Mouse (Mus musculus) intestine, embryonic 15.5 days (tissue): ENCODE data around the gene Hapln2. TPM values are rescaled to one million over a fixed set of nuclear protein-coding genes. Genes with fewer than 3 reads are reported as not detected.
A peak's percentile ranks its signal among the peaks of the same experiment; 100 is the strongest.

Source experiments
- ATAC-seq: fragments of 200-750 bp; cut with Nextera tagmentation; 2 replicates; pipeline ENCODE4 v1.8.0; 2017; ENCODE audit warnings: moderate TSS enrichment, moderate library complexity
- H3K27ac ChIP-seq: fragments of 300-500 bp; sonication (generic); 2 replicates; pipeline ENCODE4 v1.5.1; 2015; ENCODE audit warnings: mild to moderate bottlenecking, inconsistent platforms
- H3K27me3 ChIP-seq: fragments of 300-500 bp; sonication (generic); replicated peaks from 2 replicates; pipeline ENCODE4 v1.6.1; 2015; ENCODE audit warnings: inconsistent platforms
- H3K36me3 ChIP-seq: fragments of 300-500 bp; sonication (generic); 2 replicates; pipeline ENCODE4 v1.6.1; 2015; ENCODE audit warnings: inconsistent platforms
- H3K4me1 ChIP-seq: fragments of 300-500 bp; sonication (generic); replicated peaks from 2 replicates; pipeline ENCODE4 v1.6.1; 2015; ENCODE audit warnings: inconsistent platforms
- H3K4me2 ChIP-seq: fragments of 300-500 bp; sonication (generic); replicated peaks from 2 replicates; pipeline ENCODE4 v1.6.1; 2015; ENCODE audit warnings: mild to moderate bottlenecking, inconsistent platforms
- H3K4me3 ChIP-seq: fragments of 300-500 bp; sonication (generic); replicated peaks from 2 replicates; pipeline ENCODE4 v1.5.1; 2015; ENCODE audit warnings: inconsistent platforms
- H3K9ac ChIP-seq: fragments of 300-500 bp; sonication (generic); 2 replicates; pipeline ENCODE4 v1.6.1; 2015; ENCODE audit warnings: inconsistent platforms
- H3K9me3 ChIP-seq: fragments of 300-500 bp; sonication (generic); 2 replicates; pipeline ENCODE4 v1.6.1; 2016; ENCODE audit warnings: inconsistent platforms
- WGBS: fragments of 180-500 bp; shearing (Covaris S2); methylation state at CpG from one replicate; pipeline ENCODE4 v1.1.7; 2015; 5-methylcytosine and 5-hydroxymethylcytosine counted together
- polyA plus RNA-seq: library from polyadenylated mRNA; unstranded; fragments of >200 nt; fragmentation: Nextera tagmentation; extraction: Ambion mirVana; gene quantifications from 2 replicates; pipeline ENCODE4 v1.2.1, GENCODE M21; 2015

Hapln2 gene
- polyA plus RNA-seq, 1 experiment from 2014 or later: not detected

- H3K4me2 ChIP-seq: peak within 1 kb of the TSS; percentile 56
- peaks cover 15% of the 10 kb centered on the region for H3K4me1 ChIP-seq
- no peaks in the 10 kb centered on the region for H3K36me3 ChIP-seq
- no peak within 1 kb of the TSS for H3K27ac ChIP-seq
- H3K27me3 ChIP-seq: peaks cover 91% of the 10 kb centered on the region
- H3K4me3 ChIP-seq: peak within 1 kb of the TSS; percentile 29
- 1% methylated on average over 39 of the region's 39 CpGs for WGBS
- ATAC-seq: no peak
- H3K9ac ChIP-seq: peak within 1 kb of the TSS; percentile 6; the same call in 1 of the 2 replicates
- H3K9me3 ChIP-seq: 0 out of 2 replicates have a peak, but pooled peaks cover 3% of the 10 kb centered on the region
Observed at GRCm38 (mm10) chr3:88000181-88000580, 27.2 kb downstream of the Hapln2 start, which contains the start of gene Bcan. TSS of gene Bcan (minus strand) at chr3:88000230.

- Histone ChIP-seq H3K27me3 (peaks cover 96% of the 10 kb centered on the region), H3K27ac (no peak overlapping the region), H3K9me3 (0 out of 2 replicates have a peak, but pooled peaks cover 3% of the 10 kb centered on the region), H3K9ac (0 out of 2 replicates have a peak overlapping the region, but pooled peaks have one; percentile 6), H3K36me3 (no peaks in the 10 kb centered on the region), H3K4me3 (peak overlapping the region; percentile 29), H3K4me1 (peaks cover 15% of the 10 kb centered on the region), H3K4me2 (peak overlapping the region; percentile 56)
- under 1% methylated on average over 38 of the region's 38 CpGs for WGBS
- no peak for ATAC-seq
Observed at GRCm38 (mm10) chr3:87999243-87999895, 28.0 kb downstream of the Hapln2 start.

DNA sequence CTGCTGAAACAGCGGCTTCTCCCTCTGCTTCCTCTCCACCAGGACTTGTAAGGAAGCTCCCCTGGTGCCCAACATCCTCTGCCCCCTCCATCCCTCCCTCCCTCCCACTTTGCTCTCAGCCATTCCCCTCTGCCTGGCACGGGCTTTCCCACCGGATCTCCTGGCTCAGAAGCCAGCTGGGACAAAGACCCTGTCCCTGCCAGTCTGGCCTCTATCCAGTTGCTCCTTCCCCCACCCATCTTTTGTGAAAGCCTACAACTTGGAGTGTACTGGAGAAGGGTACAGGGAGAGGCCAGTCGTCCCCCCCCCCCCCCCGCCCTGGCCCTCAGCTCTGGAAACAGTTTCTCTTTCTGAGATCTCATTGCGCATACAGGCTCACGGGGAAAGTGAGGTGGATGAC is 28.6 kb downstream of the Hapln2 start:
- H3K27me3 ChIP-seq: peaks cover 100% of the 10 kb centered on the region
- H3K9ac ChIP-seq: no peak overlapping the region
- no peak overlapping the region for H3K27ac ChIP-seq
- no peaks in the 10 kb centered on the region for H3K36me3 ChIP-seq
- 0 out of 2 replicates have a peak, but pooled peaks cover 3% of the 10 kb centered on the region for H3K9me3 ChIP-seq
- H3K4me2 ChIP-seq: no peak overlapping the region
- no peak overlapping the region for H3K4me3 ChIP-seq
- no peak for ATAC-seq
- 5% methylated on average over 7 of the region's 7 CpGs for WGBS
- peaks cover 15% of the 10 kb centered on the region for H3K4me1 ChIP-seq

DNA sequence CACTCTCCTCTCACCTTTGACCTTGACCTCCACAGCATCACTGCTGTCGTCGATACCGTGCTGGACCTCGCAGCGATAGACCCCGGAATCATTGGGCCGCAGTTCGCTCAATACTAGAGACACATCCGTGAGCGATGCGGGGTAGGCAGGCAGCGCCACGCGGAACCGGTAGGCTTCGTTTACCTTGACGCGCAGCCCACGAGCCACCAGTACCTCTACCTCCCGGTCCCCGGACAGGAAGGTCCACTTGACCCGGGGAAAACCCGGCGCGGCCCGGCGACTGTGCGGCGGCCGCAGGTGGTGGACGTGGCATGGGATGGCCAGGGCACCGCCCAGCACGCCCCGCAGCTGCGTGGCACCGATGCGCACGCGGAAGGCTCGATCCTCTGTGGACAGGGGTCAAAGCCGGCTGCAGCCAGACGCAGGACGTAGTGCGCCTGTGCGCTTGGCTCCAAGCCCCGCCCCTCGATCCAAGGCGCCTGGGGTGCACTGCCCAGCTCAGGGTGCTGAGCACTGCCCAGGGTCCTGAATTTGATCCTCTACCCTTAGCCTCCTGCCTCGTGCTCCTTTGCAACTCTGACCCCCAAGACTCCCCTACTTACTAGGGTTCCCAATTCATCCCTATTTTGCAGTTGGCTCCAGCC is 30.3 kb downstream of the Hapln2 start:
- Histone ChIP-seq H3K27ac (no peak overlapping the region), H3K27me3 (peaks cover 98% of the 10 kb centered on the region), H3K4me1 (peaks cover 15% of the 10 kb centered on the region), H3K9me3 (no peaks in the 10 kb centered on the region), H3K9ac (no peak overlapping the region; the same call in 1 of the 2 replicates), H3K4me2 (peak overlapping the region; percentile 75), H3K36me3 (no peaks in the 10 kb centered on the region), H3K4me3 (peak overlapping the region; percentile 36)
- ATAC-seq: 0 out of 2 replicates have a peak, but pooled peaks have one; percentile 54
- WGBS: 1% methylated on average over 49 of the region's 49 CpGs

DNA sequence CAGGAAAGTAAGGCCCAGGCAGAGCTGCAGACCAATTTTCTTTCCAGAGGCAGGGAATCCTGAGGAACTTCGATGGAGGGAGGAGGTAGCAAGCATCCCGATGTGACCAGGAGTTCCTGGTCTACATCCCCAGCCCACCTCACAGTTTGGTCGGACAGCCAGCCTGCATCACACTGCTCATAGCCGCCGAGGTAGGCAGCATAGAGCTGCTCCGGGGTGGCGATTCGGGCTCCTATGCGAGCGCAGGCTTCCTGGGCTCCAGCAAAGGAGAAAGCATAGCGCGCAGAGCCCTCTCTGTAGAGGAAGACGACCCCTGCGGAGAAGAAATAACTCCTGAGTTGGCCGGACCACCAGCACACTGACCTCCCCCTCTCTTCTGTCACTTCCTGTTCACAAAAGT is 31.0 kb downstream of the Hapln2 start:
- no peaks in the 10 kb centered on the region for H3K9me3 ChIP-seq
- no peak overlapping the region for H3K27ac ChIP-seq
- no peak overlapping the region for H3K9ac ChIP-seq
- H3K4me2 ChIP-seq: peak overlapping the region; percentile 75; the same call in 1 of the 2 replicates
- H3K36me3 ChIP-seq: no peaks in the 10 kb centered on the region
- peaks cover 15% of the 10 kb centered on the region for H3K4me1 ChIP-seq
- no peak for ATAC-seq
- H3K27me3 ChIP-seq: peaks cover 98% of the 10 kb centered on the region
- no peak overlapping the region for H3K4me3 ChIP-seq
- 5% methylated on average over 15 of the region's 15 CpGs for WGBS

DNA sequence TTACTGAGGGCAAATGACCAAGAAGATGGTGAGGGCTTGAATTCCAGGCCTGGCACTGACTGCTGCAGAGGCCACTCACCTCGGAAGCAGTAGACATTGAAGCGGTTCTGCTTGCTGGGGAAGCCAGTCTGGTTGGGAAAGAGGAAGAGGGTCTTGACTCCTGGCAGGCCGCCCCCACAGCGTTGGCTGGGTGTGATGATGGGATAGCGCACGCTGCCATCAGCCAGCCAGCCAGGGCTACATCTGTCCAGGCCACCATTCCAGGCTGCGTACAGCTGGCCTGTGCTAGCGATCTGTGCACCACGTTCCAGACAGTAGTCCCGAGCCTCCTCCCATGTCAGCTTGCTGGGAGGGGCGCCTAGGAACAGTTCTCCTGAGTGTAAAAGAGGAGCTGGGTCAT is 32.1 kb downstream of the Hapln2 start:
- H3K9me3 ChIP-seq: no peaks in the 10 kb centered on the region

DNA sequence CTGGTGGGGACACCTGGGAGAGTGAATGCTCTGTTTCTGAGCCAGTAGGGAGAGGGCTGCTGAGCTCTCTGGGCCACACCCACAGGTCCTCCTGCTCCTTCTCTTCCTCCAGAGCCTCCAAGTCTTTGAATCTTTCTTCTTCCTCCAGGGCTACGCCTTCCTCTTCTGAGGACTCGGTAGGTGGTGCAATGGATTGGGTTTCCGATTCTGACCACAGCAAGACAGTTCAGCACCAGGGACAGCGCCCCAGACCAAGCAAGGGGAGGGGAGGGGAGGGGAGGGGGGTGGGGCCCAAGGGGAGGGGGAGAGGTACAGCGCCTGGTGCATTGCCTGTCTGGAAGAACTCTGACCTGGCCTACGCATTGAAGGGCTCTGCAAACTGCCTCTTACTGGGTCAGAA is 33.9 kb downstream of the Hapln2 start:
- no peak overlapping the region for H3K4me2 ChIP-seq
- no peak overlapping the region for H3K9ac ChIP-seq
- no peaks in the 10 kb centered on the region for H3K9me3 ChIP-seq
- H3K27me3 ChIP-seq: peaks cover 98% of the 10 kb centered on the region
- no peaks in the 10 kb centered on the region for H3K36me3 ChIP-seq
- 0% methylated on average over 5 of the region's 6 CpGs for WGBS
- H3K4me3 ChIP-seq: no peak overlapping the region
- H3K27ac ChIP-seq: no peak overlapping the region
- H3K4me1 ChIP-seq: peaks cover 8% of the 10 kb centered on the region
- ATAC-seq: 0 out of 2 replicates have a peak, but pooled peaks have one; percentile 18

More for the DNA sequence above, 32.1 kb downstream of the Hapln2 start:
- H3K4me3 ChIP-seq: no peak overlapping the region
- 35% methylated on average over 11 of the region's 11 CpGs for WGBS
- no peak for ATAC-seq
- H3K9ac ChIP-seq: no peak overlapping the region
- no peak overlapping the region for H3K4me2 ChIP-seq
- H3K36me3 ChIP-seq: no peaks in the 10 kb centered on the region
- no peak overlapping the region for H3K27ac ChIP-seq
- peaks cover 15% of the 10 kb centered on the region for H3K4me1 ChIP-seq
- peaks cover 98% of the 10 kb centered on the region for H3K27me3 ChIP-seq

DNA sequence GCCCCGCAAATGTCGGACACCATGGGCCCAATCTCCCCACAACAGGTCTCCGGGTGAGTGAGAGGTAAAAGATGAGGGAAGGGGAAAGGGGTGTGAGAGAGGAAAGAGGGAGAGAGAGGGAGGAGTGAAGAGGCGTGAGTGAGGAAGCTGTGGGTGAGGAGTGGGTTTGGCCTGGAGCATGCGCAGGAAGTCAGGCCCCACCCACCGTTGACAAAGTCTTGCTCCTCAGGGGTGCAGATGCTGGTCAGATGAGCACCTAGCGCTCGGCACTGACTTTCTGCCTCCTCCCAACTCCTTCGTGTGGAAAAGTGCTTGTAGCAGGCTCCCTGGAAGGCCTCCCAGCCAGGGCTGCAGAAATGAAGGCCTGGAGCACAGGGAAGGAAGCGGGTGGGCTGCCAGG is 37.4 kb downstream of the Hapln2 start:
- Histone ChIP-seq H3K36me3 (no peaks in the 10 kb centered on the region), H3K9ac (no peak overlapping the region), H3K27me3 (peaks cover 67% of the 10 kb centered on the region), H3K4me2 (no peak overlapping the region), H3K9me3 (no peaks in the 10 kb centered on the region), H3K4me1 (peaks cover 35% of the 10 kb centered on the region), H3K27ac (no peak overlapping the region), H3K4me3 (no peak overlapping the region)
- no peak for ATAC-seq
- 28% methylated on average over 10 of the region's 10 CpGs for WGBS

DNA sequence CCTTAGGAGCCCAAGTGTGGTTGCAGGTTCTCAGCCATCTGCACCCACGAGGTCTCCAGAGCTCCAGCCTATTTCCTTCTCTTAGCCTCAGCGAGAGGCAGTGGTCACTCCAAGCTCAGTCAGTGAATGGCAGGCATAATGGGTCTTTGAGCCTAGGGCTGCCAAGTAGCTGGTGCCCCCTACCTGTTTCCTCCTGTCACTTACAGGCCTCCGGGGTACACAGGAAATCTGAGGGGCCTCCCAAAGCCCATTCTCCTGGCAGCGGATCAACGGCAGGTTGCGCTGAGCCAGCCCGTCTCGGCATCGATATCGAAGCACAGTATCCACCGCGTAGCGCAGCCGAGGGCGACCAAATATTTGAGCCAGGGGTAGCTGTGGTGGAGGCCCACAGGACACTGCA is 39.3 kb downstream of the Hapln2 start:
- Histone ChIP-seq H3K9me3 (no peaks in the 10 kb centered on the region), H3K4me2 (peak overlapping the region; percentile 85), H3K27me3 (peaks cover 50% of the 10 kb centered on the region), H3K9ac (peak overlapping the region; percentile 23), H3K4me1 (peaks cover 50% of the 10 kb centered on the region), H3K36me3 (no peaks in the 10 kb centered on the region), H3K27ac (no peak overlapping the region), H3K4me3 (peak overlapping the region; percentile 36)
- 5% methylated on average over 15 of the region's 15 CpGs for WGBS
- ATAC-seq: no peak

GRCm38 (mm10) chr3:87987633-87988032 is 39.8 kb downstream of the Hapln2 start:
- ATAC-seq: peak; percentile 20; the same call in 1 of the 2 replicates
- Histone ChIP-seq H3K4me3 (peak overlapping the region; percentile 36), H3K9ac (peak overlapping the region; percentile 23), H3K9me3 (no peaks in the 10 kb centered on the region), H3K4me1 (peaks cover 53% of the 10 kb centered on the region), H3K27me3 (peaks cover 45% of the 10 kb centered on the region), H3K36me3 (no peaks in the 10 kb centered on the region), H3K4me2 (peak overlapping the region; percentile 85), H3K27ac (no peak overlapping the region; the same call in 1 of the 2 replicates)
- WGBS: under 1% methylated on average over 15 of the region's 15 CpGs

DNA sequence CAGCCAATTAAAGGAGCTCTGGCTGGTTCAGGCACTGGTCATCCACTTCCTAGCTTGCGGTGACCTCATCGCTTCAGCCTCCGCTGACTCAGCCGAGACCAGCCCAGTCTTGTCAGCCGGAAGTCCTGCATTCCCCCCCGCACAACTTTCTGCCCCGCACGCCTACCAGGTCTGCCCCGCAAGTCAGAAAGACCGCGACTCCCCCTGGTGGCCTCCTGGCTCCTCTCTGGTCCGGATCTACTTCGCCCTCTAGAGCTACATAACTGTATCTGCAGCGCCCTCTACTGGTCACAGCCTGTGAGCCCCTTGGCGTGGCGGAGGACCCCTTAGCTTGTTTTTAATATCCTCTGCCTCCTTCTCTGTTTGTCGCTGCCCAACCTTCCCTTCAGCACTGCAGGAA is 40.5 kb downstream of the Hapln2 start:
- peaks cover 61% of the 10 kb centered on the region for H3K4me1 ChIP-seq
- no peaks in the 10 kb centered on the region for H3K36me3 ChIP-seq
- 0 out of 2 replicates have a peak overlapping the region, but pooled peaks have one; percentile 23 for H3K9ac ChIP-seq
- WGBS: under 1% methylated on average over 17 of the region's 17 CpGs
- peak; percentile 67 for ATAC-seq
- H3K27ac ChIP-seq: peak overlapping the region; percentile 60
- peak overlapping the region; percentile 36 for H3K4me3 ChIP-seq
- H3K27me3 ChIP-seq: peaks cover 38% of the 10 kb centered on the region
- no peaks in the 10 kb centered on the region for H3K9me3 ChIP-seq
- H3K4me2 ChIP-seq: peak overlapping the region; percentile 85

DNA sequence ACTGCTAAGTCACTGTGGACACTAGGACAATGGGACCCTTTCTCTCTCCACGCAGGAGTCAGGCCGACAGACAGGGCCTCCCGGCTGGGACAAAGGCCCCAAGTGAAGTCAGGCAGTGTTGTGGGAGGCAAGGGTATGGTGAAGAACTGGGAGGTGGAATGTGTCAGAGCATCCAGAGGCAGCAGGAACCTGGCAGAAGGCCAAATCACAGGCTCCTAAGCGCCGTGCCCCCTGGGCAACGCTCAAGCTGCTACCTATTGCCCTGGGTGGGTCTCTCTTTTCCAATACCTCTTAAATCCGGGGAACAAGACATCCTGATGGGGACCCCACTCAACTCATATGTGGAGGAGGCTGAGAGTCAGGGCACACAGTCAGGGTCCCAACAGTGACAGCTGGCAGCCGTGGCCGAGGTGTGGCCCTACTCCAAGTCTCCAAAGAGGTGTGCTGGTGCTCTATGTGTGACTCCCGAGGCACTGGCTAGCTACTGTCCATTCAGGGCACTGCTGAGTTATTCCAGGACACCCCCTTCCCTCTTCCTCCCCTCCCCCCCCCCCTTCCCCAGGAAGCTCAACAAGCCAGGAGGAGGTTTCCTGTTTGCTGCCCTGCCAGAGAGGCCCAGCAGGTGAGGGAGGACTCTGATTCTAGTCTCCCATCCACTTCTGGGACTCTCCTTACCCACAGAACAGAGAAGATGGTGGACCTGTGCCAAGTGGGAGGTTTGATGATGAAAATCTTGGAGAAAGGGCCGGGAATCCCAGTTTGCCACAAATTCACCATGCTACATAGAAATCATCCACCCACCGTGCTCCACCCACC is 41.7 kb downstream of the Hapln2 start:
- H3K27me3 ChIP-seq: peaks cover 27% of the 10 kb centered on the region
- H3K9me3 ChIP-seq: no peaks in the 10 kb centered on the region
- WGBS: 39% methylated on average over 12 of the region's 12 CpGs
- 0 out of 2 replicates have a peak overlapping the region, but pooled peaks have one; percentile 1 for H3K9ac ChIP-seq
- H3K36me3 ChIP-seq: no peaks in the 10 kb centered on the region
- H3K27ac ChIP-seq: peak overlapping the region; percentile 60
- 0 out of 2 replicates have a peak overlapping the region, but pooled peaks have one; percentile 6 for H3K4me2 ChIP-seq
- peaks cover 72% of the 10 kb centered on the region for H3K4me1 ChIP-seq
- no peak overlapping the region for H3K4me3 ChIP-seq
- ATAC-seq: no peak
